Mouse (Mus musculus) layer of hippocampus, adult 9-10 months (tissue): ENCODE data around the gene Tapt1.
"Not testable (repeated sequence)": the region's sequence is repeated elsewhere in the genome, so short reads cannot be mapped to it uniquely, and the experiment has no call there.

Source experiments
- DNase-seq: peaks from one replicate; pipeline ENCODE4 v3.0.0; 2022; ENCODE audit warnings: low spot score

Gene Tapt1

DNA sequence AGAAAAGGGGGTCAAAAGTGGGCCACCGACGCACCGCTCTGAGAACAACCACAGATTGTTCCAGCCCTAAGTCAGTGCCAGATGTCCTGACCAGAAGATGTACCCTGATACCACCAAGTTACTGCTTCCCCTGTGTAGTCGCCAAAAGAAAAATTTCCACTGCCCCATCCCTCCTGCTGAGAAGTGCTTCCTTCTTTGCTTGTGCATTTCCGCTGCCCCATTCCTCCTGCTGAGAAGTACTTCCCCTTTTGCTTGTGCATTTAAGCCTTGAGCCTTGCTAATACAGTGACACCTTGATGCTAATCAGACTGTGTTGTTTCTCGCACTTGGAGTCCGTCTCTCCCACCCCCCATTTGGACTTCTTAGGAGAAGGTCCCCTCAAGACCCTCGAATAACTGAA lies 99.9 kb downstream of the Tapt1 start:
- not testable (repeated sequence) for DNase-seq
